In genomic region chr9:64546344-64546991, GRCm38 (mm10) we compare ENCODE assay signal across 13 mouse cellular contexts.
DNase-seq lines count a peak whose midpoint lies in the region; ATAC-seq and TF ChIP-seq lines count a peak whose summit lies in the region.
"Had no signal": no experiment of that assay in that cellular context is flagged by ENCODE, and none has a peak within 500 bp of the region (broad histone marks: within the 10 kb centered on the region; RNA-seq: fewer than 3 reads in every experiment).

No protein-coding gene starts in this region.

- 62% methylated on average over 7 of the region's 7 CpGs for WGBS in heart, embryonic 11.5 days (ENCODE audit: insufficient replicate concordance)
- WGBS in heart, adult 2 months: 43% methylated on average over 7 of the region's 7 CpGs
- WGBS in liver, postnatal 0 days (ENCODE audit: insufficient replicate concordance): 52% methylated on average over 7 of the region's 7 CpGs
- WGBS in liver, embryonic 12.5 days (ENCODE audit: insufficient replicate concordance): 51% methylated on average over 7 of the region's 7 CpGs
- WGBS in embryonic facial prominence, embryonic 10.5 days: 54% methylated on average over 7 of the region's 7 CpGs
- 48% methylated on average over 7 of the region's 7 CpGs for WGBS in hindbrain, embryonic 16.5 days

- H3K4me1 ChIP-seq in heart, embryonic 11.5 days (ENCODE audit: control insufficient read depth, insufficient read depth, low read length): no peaks in the 10 kb centered on the region
- H3K4me1 ChIP-seq in heart, adult 2 months (ENCODE audit: control insufficient read depth, insufficient read depth, low read length): no peaks in the 10 kb centered on the region; the same call in 1 of the 2 replicates
- no peaks in the 10 kb centered on the region for H3K4me1 ChIP-seq in liver, postnatal 0 days (ENCODE audit: insufficient read depth)
- H3K4me1 ChIP-seq in liver, embryonic 12.5 days: peaks cover 18% of the 10 kb centered on the region
- H3K4me1 ChIP-seq in embryonic facial prominence, embryonic 10.5 days: peaks cover 38% of the 10 kb centered on the region
- 0 out of 2 replicates have a peak, but pooled peaks cover 2% of the 10 kb centered on the region for H3K4me1 ChIP-seq in hindbrain, embryonic 16.5 days (ENCODE audit: control insufficient read depth, insufficient read depth, low read depth, low read length)

- no peak overlapping the region for H3K9ac ChIP-seq in heart, embryonic 11.5 days (ENCODE audit: low read depth, low read length)
- H3K9ac ChIP-seq in heart, adult 2 months (ENCODE audit: low read depth, low read length): no peak overlapping the region
- H3K9ac ChIP-seq in liver, postnatal 0 days (replicated peaks): no peak overlapping the region
- H3K9ac ChIP-seq in liver, embryonic 12.5 days: no peak overlapping the region
- no peak overlapping the region for H3K9ac ChIP-seq in hindbrain, embryonic 16.5 days (ENCODE audit: low read depth, low read length)
- H3K9ac ChIP-seq: embryonic facial prominence, embryonic 13.5 days; liver, embryonic 14.5 days had no signal

- no peak overlapping the region for H3K4me2 ChIP-seq in heart, embryonic 11.5 days
- no peak overlapping the region for H3K4me2 ChIP-seq in liver, postnatal 0 days (ENCODE audit: low read depth, low read length)
- H3K4me2 ChIP-seq in liver, embryonic 12.5 days: no peak overlapping the region
- no peak overlapping the region for H3K4me2 ChIP-seq in hindbrain, embryonic 16.5 days (ENCODE audit: low read length)
- H3K4me2 ChIP-seq: embryonic facial prominence, embryonic 13.5 days had no signal

- TF ChIP-seq EP300 in heart, adult 2 months (IDR thresholded peaks at IDR 0.05; ENCODE audit: insufficient read depth, low read depth, low read length): no peak
- 0 out of 2 replicates have a peak, but pooled peaks have one; percentile 21 for TF ChIP-seq EP300 in liver, postnatal 0 days (IDR thresholded peaks at IDR 0.05; ENCODE audit: low read depth)

- H3K4me3 ChIP-seq in heart, embryonic 11.5 days (ENCODE audit: low read depth, low read length): no peak overlapping the region
- no peak overlapping the region for H3K4me3 ChIP-seq in heart, adult 2 months
- H3K4me3 ChIP-seq in liver, postnatal 0 days (ENCODE audit: low read depth, low read length): no peak overlapping the region
- H3K4me3 ChIP-seq in liver, embryonic 12.5 days: no peak overlapping the region
- H3K4me3 ChIP-seq in embryonic facial prominence, embryonic 10.5 days: no peak overlapping the region
- no peak overlapping the region for H3K4me3 ChIP-seq in hindbrain, embryonic 16.5 days (ENCODE audit: low read length)
- H3K4me3 ChIP-seq: embryonic facial prominence, embryonic 13.5 days; left cerebral cortex, adult 2 months had no signal

- H3K9me3 ChIP-seq in heart, embryonic 11.5 days (replicated peaks; ENCODE audit: control insufficient read depth, low read length): no peaks in the 10 kb centered on the region
- no peaks in the 10 kb centered on the region for H3K9me3 ChIP-seq in liver, postnatal 0 days (ENCODE audit: low read length)
- H3K9me3 ChIP-seq in liver, embryonic 12.5 days (replicated peaks): no peaks in the 10 kb centered on the region
- no peaks in the 10 kb centered on the region for H3K9me3 ChIP-seq in embryonic facial prominence, embryonic 10.5 days
- no peaks in the 10 kb centered on the region for H3K9me3 ChIP-seq in hindbrain, embryonic 16.5 days (ENCODE audit: control insufficient read depth, low read length)
- H3K9me3 ChIP-seq: embryonic facial prominence, embryonic 13.5 days had no signal

- peaks cover 4% of the 10 kb centered on the region; the same call in 1 of the 2 replicates for H3K27me3 ChIP-seq in heart, embryonic 11.5 days (ENCODE audit: control insufficient read depth, insufficient read depth, low read length)
- H3K27me3 ChIP-seq in heart, adult 2 months (ENCODE audit: control insufficient read depth, insufficient read depth, low read length): no peaks in the 10 kb centered on the region; the same call in 1 of the 2 replicates
- H3K27me3 ChIP-seq in liver, postnatal 0 days (ENCODE audit: insufficient read depth, low read length): no peaks in the 10 kb centered on the region
- peaks cover 40% of the 10 kb centered on the region for H3K27me3 ChIP-seq in liver, embryonic 12.5 days (replicated peaks)
- no peaks in the 10 kb centered on the region for H3K27me3 ChIP-seq in embryonic facial prominence, embryonic 10.5 days (replicated peaks; ENCODE audit: low read depth, poor library complexity, severe bottlenecking)
- no peaks in the 10 kb centered on the region for H3K27me3 ChIP-seq in hindbrain, embryonic 16.5 days (replicated peaks; ENCODE audit: control insufficient read depth, insufficient read depth, low read length)
- H3K27me3 ChIP-seq: embryonic facial prominence, embryonic 13.5 days had no signal

- intact Hi-C loops in heart, adult 2 months (cut with DNase I): no loop called here

- no peak for ATAC-seq in heart, embryonic 11.5 days (replicated peaks; ENCODE audit: insufficient number of reproducible peaks, low FRiP score, low TSS enrichment)
- ATAC-seq in liver, postnatal 0 days: no peak
- no peak for ATAC-seq in liver, embryonic 12.5 days
- ATAC-seq in hindbrain, embryonic 16.5 days: no peak
- ATAC-seq: forebrain, embryonic 16.5 days had no signal

- no peaks in the 10 kb centered on the region for H3K36me3 ChIP-seq in heart, embryonic 11.5 days (ENCODE audit: control insufficient read depth, insufficient read depth, low read length)
- no peaks in the 10 kb centered on the region for H3K36me3 ChIP-seq in heart, adult 2 months (ENCODE audit: control insufficient read depth, insufficient read depth, low read length)
- no peaks in the 10 kb centered on the region for H3K36me3 ChIP-seq in liver, postnatal 0 days (replicated peaks; ENCODE audit: insufficient read depth, low read length)
- no peaks in the 10 kb centered on the region for H3K36me3 ChIP-seq in liver, embryonic 12.5 days
- H3K36me3 ChIP-seq in embryonic facial prominence, embryonic 10.5 days (replicated peaks): no peaks in the 10 kb centered on the region
- H3K36me3 ChIP-seq in hindbrain, embryonic 16.5 days (ENCODE audit: control insufficient read depth, insufficient read depth, low read length): no peaks in the 10 kb centered on the region
- H3K36me3 ChIP-seq: embryonic facial prominence, embryonic 13.5 days had no signal

- DNase-seq in heart, adult 2 months: no peak
- DNase-seq in liver, postnatal 0 days: no peak
- DNase-seq in embryonic facial prominence, embryonic 10.5 days (ENCODE audit: low spot score): no peak
- DNase-seq in lung, postnatal 25 days (ENCODE audit: low spot score): peak; percentile 12
- DNase-seq in thymus, postnatal 14 days: no peak
- DNase-seq: cerebellum, adult 18-20 months had no signal

- TF ChIP-seq CTCF in heart, adult 2 months (IDR thresholded peaks at IDR 0.05): no peak
- no peak for TF ChIP-seq CTCF in liver, postnatal 0 days (IDR thresholded peaks at IDR 0.05; ENCODE audit: low read depth)

- 0 out of 2 replicates have a peak overlapping the region, but pooled peaks have one; percentile 12 for H3K27ac ChIP-seq in heart, embryonic 11.5 days (ENCODE audit: low read depth, low read length)
- H3K27ac ChIP-seq in heart, adult 2 months: no peak overlapping the region
- H3K27ac ChIP-seq in liver, postnatal 0 days (ENCODE audit: low read depth): no peak overlapping the region
- H3K27ac ChIP-seq in liver, embryonic 12.5 days: no peak overlapping the region
- 0 out of 2 replicates have a peak overlapping the region, but pooled peaks have one; percentile 8 for H3K27ac ChIP-seq in embryonic facial prominence, embryonic 10.5 days (replicated peaks)
- no peak overlapping the region for H3K27ac ChIP-seq in hindbrain, embryonic 16.5 days (ENCODE audit: low read depth, low read length)
- H3K27ac ChIP-seq: embryonic facial prominence, embryonic 13.5 days; left cerebral cortex, adult 2 months; liver, embryonic 14.5 days had no signal

- no peaks in the 10 kb centered on the region for H3K79me2 ChIP-seq in heart, adult 2 months (replicated peaks; ENCODE audit: control insufficient read depth, insufficient read depth, low read length)

- no peak for TF ChIP-seq POLR2A in heart, adult 2 months (IDR thresholded peaks at IDR 0.05; ENCODE audit: insufficient read depth, low read depth, low read length)

Comparison
In these comparisons a context has a peak if more than half of its experiments do, and no peak if none do; other contexts are left out.
1. H3K27ac ChIP-seq: peak in heart, embryonic 11.5 days (single experiment) and embryonic facial prominence, embryonic 10.5 days (single experiment); none in heart, adult 2 months (single experiment), liver, postnatal 0 days (single experiment), liver, embryonic 12.5 days (single experiment) and hindbrain, embryonic 16.5 days (single experiment).